Mouse (Mus musculus) limb, embryonic 14.5 days (tissue): ENCODE results near the gene Zfp94. TPM values are rescaled to one million over a fixed set of nuclear protein-coding genes. Genes with fewer than 3 reads are reported as not detected.

Source experiments
- ATAC-seq: fragments of 200-750 bp; cut with Nextera tagmentation; 2 replicates; pipeline ENCODE4 v1.8.0; 2017; ENCODE audit warnings: low read depth, moderate number of reproducible peaks, moderate TSS enrichment; ENCODE audit not compliant: low FRiP score
- DNase-seq: peaks from one replicate; pipeline ENCODE4 v3.0.0-alpha.2; 2015; ENCODE audit warnings: low spot score
- H3K27ac ChIP-seq: fragments of 300-500 bp; sonication (generic); replicated peaks from 2 replicates; pipeline ENCODE4 v1.5.1; 2014; ENCODE audit warnings: low read depth, mild to moderate bottlenecking, low read length, moderate library complexity, mixed read lengths
- H3K27me3 ChIP-seq: fragments of 300-500 bp; sonication (generic); 2 replicates; pipeline ENCODE4 v1.6.1; 2014; ENCODE audit warnings: low read length, mixed read lengths; ENCODE audit not compliant: control insufficient read depth, insufficient read depth
- H3K36me3 ChIP-seq: fragments of 300-500 bp; sonication (generic); 2 replicates; pipeline ENCODE4 v1.6.1; 2014; ENCODE audit warnings: mild to moderate bottlenecking, low read length, moderate library complexity, mixed read lengths; ENCODE audit not compliant: control insufficient read depth, insufficient read depth
- H3K4me1 ChIP-seq: fragments of 300-500 bp; sonication (generic); 2 replicates; pipeline ENCODE4 v1.6.1; 2014; ENCODE audit warnings: antibody characterized with exemption, low read length, mixed read lengths; ENCODE audit not compliant: control insufficient read depth, insufficient read depth
- H3K4me2 ChIP-seq: fragments of 300-500 bp; sonication (generic); replicated peaks from 2 replicates; pipeline ENCODE4 v1.6.1; 2014; ENCODE audit warnings: low read depth, mild to moderate bottlenecking, low read length, moderate library complexity; ENCODE audit not compliant: severe bottlenecking
- H3K4me3 ChIP-seq: fragments of 300-500 bp; sonication (generic); replicated peaks from 2 replicates; pipeline ENCODE4 v1.5.1; 2014; ENCODE audit warnings: low read length
- H3K9ac ChIP-seq: fragments of 300-500 bp; sonication (generic); 2 replicates; pipeline ENCODE4 v1.6.1; 2014; ENCODE audit warnings: mild to moderate bottlenecking, low read depth, low read length, moderate library complexity; ENCODE audit not compliant: severe bottlenecking
- H3K9me3 ChIP-seq: fragments of 300-500 bp; sonication (generic); 2 replicates; pipeline ENCODE4 v1.6.1; 2016; ENCODE audit warnings: low read length; ENCODE audit not compliant: control insufficient read depth
- POLR2A ChIP-seq: fragments of 200-500 bp; IDR thresholded peaks from 2 replicates; pipeline ENCODE4 v1.8.0; 2012; ENCODE audit warnings: inconsistent platforms, mild to moderate bottlenecking, moderate library complexity, borderline replicate concordance; ENCODE audit not compliant: insufficient read depth, insufficient read length; ENCODE audit errors: extremely low read depth
- WGBS: fragments of 180-500 bp; shearing (Covaris S2); extraction: QIAGEN DNeasy Blood & Tissue Kit; methylation state at CpG from one replicate; pipeline ENCODE4 v1.1.7; 2014; 5-methylcytosine and 5-hydroxymethylcytosine counted together
- polyA plus RNA-seq, 2 experiments: library from polyadenylated mRNA; depleted of rRNA in 1 of 2; stranded (reverse) in 1 of 2; unstranded in 1 of 2; fragments of >200 nt; fragmentation: Nextera tagmentation in 1 of 2; extraction: Ambion mirVana in 1 of 2; gene quantifications; 2 replicates each; pipeline versions ENCODE4 v1.2.1 to v1.2.3; 2012 to 2014

Gene Zfp94
- polyA plus RNA-seq, 2 experiments: 12.6 to 13.8 TPM

DNA sequence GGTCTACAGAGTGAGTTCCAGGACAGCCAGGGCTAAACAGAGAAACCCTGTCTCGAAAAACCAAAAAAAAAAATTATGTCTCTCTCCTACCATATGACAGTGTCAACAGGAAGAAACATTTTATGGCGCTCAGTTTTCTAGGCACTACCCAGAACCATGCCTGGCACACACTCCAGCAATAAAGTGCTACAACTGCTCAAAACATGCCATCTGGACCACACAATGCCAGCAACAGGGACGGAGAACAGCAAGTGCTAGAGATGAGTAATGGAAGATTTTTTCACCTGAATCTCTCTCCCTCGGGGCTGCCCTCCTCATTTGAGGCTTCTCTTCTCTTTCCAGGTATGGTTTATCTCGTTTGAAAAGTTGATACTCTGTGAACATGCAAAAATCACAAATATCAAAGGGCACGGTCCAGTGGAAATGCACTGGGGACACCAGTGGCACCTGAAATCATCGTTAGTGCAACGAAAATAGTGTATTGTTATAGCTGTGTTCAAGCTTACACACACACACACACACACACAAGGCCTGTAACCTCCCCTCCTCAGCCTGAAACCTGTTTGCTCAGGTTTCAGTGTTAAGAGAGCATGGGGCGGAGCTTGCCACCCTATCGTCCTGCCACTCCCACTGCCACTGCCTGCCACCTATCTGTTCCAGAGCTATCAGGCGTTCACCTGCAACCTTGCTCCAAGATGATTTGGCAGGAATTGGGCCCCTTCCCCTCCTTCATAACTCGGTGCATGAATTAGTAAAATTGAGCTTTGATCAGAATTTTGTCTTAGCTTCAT is 23.2 kb downstream of the Zfp94 start:
- H3K9ac ChIP-seq: no peak overlapping the region
- no peaks in the 10 kb centered on the region for H3K27me3 ChIP-seq
- TF ChIP-seq POLR2A: no peak
- 82% methylated on average over 12 of the region's 12 CpGs for WGBS
- no peak overlapping the region for H3K4me2 ChIP-seq
- no peak for ATAC-seq
- DNase-seq: no peak
- peaks cover 76% of the 10 kb centered on the region for H3K36me3 ChIP-seq
- H3K27ac ChIP-seq: no peak overlapping the region
- peaks cover 6% of the 10 kb centered on the region; the same call in 1 of the 2 replicates for H3K4me1 ChIP-seq
- H3K9me3 ChIP-seq: peaks cover 4% of the 10 kb centered on the region
- no peak overlapping the region for H3K4me3 ChIP-seq

- ATAC-seq (no peak), DNase-seq (no peak)
- no peak overlapping the region for H3K9ac ChIP-seq
- TF ChIP-seq POLR2A: no peak
- H3K4me1 ChIP-seq: no peaks in the 10 kb centered on the region
- H3K4me3 ChIP-seq: no peak overlapping the region
- no peak overlapping the region for H3K4me2 ChIP-seq
- no peak overlapping the region for H3K27ac ChIP-seq
- WGBS: 93% methylated on average over 27 of the region's 27 CpGs
- peaks cover 4% of the 10 kb centered on the region for H3K9me3 ChIP-seq
- H3K27me3 ChIP-seq: no peaks in the 10 kb centered on the region
- peaks cover 74% of the 10 kb centered on the region for H3K36me3 ChIP-seq
Measured at GRCm38 (mm10) chr7:24291387-24292090, 24.9 kb downstream of the Zfp94 start.

DNA sequence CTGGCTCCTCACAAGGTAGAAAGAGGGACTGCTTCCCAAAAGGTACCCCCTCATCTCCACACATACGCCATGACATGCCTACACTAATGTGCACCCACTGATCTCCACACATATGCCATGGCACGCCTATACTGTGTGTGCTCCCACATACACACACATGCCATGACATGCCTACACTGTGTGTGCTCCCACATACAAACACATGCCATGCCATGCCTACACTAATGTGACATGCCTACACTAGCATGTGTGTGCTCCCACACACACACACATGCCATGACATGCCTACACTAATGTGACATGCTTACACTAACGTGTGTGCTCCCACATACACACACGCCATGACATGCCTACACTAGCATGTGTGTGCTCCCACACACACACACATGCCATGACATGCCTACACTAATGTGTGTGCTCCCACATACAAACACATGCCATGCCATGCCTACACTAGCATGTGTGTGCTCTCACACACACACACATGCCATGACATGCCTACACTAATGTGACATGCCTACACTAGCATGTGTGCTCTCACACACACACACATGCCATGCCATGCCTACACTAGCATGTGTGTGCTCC is 26.3 kb downstream of the Zfp94 start:
- Histone ChIP-seq H3K27ac (no peak overlapping the region), H3K4me2 (no peak overlapping the region), H3K27me3 (no peaks in the 10 kb centered on the region), H3K36me3 (peaks cover 61% of the 10 kb centered on the region), H3K4me3 (no peak overlapping the region), H3K9ac (no peak overlapping the region), H3K4me1 (no peaks in the 10 kb centered on the region), H3K9me3 (peaks cover 4% of the 10 kb centered on the region)
- ATAC-seq (no peak), DNase-seq (no peak)
- 95% methylated on average over 4 of the region's 4 CpGs for WGBS
- TF ChIP-seq POLR2A: no peak

- ATAC-seq: no peak
Measured at GRCm38 (mm10) chr7:24288512-24288911, 28.0 kb downstream of the Zfp94 start.

GRCm38 (mm10) chr7:24287670-24288069 is 28.8 kb downstream of the Zfp94 start:
- no peak overlapping the region for H3K27ac ChIP-seq
- H3K9me3 ChIP-seq: peaks cover 4% of the 10 kb centered on the region
- H3K9ac ChIP-seq: no peak overlapping the region
- no peak for DNase-seq
- H3K36me3 ChIP-seq: peaks cover 36% of the 10 kb centered on the region
- no peaks in the 10 kb centered on the region for H3K27me3 ChIP-seq
- no peaks in the 10 kb centered on the region for H3K4me1 ChIP-seq
- no peak overlapping the region for H3K4me2 ChIP-seq
- TF ChIP-seq POLR2A: no peak
- no peak for ATAC-seq
- 83% methylated on average over 5 of the region's 5 CpGs for WGBS
- no peak overlapping the region for H3K4me3 ChIP-seq

More at GRCm38 (mm10) chr7:24288512-24288911, 28.0 kb downstream of the Zfp94 start:
- Histone ChIP-seq H3K36me3 (peaks cover 44% of the 10 kb centered on the region), H3K27me3 (no peaks in the 10 kb centered on the region), H3K9ac (no peak overlapping the region), H3K4me2 (no peak overlapping the region), H3K4me3 (no peak overlapping the region), H3K9me3 (peaks cover 4% of the 10 kb centered on the region), H3K27ac (no peak overlapping the region), H3K4me1 (no peaks in the 10 kb centered on the region)
- DNase-seq: no peak
- no peak for TF ChIP-seq POLR2A
- WGBS: 87% methylated on average over 6 of the region's 6 CpGs
